Mouse (Mus musculus) CH12.LX (cell line): Measurements from ENCODE around the gene Smg5. TPM values are rescaled to one million over a fixed set of nuclear protein-coding genes. Genes with fewer than 3 reads are reported as not detected.
A peak's percentile ranks its signal among the peaks of the same experiment; 100 is the strongest.

Source experiments
- DNase-seq: peaks from one replicate; pipeline ENCODE4 v3.0.0-alpha.2; 2013; ENCODE audit errors: extremely low read depth
- H3K27ac ChIP-seq: 2 replicates; pipeline ENCODE4 v1.5.1; 2012; ENCODE audit warnings: low read depth, mild to moderate bottlenecking, control low read depth, moderate library complexity; ENCODE audit not compliant: insufficient read depth
- H3K27me3 ChIP-seq: replicated peaks from 2 replicates; pipeline ENCODE3; 2012; ENCODE audit warnings: inconsistent platforms
- H3K36me3 ChIP-seq, 2 experiments: replicated peaks in 1 of 2; 2 replicates each; pipeline versions ENCODE3 to v1.6.1; 2012; ENCODE audit warnings: inconsistent platforms in 1 of 2, low read length in 1 of 2, mild to moderate bottlenecking in 1 of 2, mixed read lengths in 1 of 2, moderate library complexity in 1 of 2; ENCODE audit not compliant: control insufficient read depth in 1 of 2, insufficient read depth in 1 of 2
- H3K4me1 ChIP-seq, 2 experiments: 2 replicates each; pipeline ENCODE4 v1.6.1; 2012; ENCODE audit warnings: inconsistent platforms in 1 of 2, moderate library complexity in 1 of 2; ENCODE audit not compliant: insufficient read depth in 2 of 2, control insufficient read depth in 1 of 2
- H3K4me2 ChIP-seq: 2 replicates; pipeline ENCODE4 v1.6.1; 2012; ENCODE audit warnings: low read depth, mild to moderate bottlenecking, control low read depth; ENCODE audit not compliant: poor library complexity, insufficient read depth, severe bottlenecking
- H3K4me3 ChIP-seq, 3 experiments: fragments of 150-350 bp in 1 of 3; sonication (generic) in 1 of 3; replicated peaks in 1 of 3; 2 replicates each; pipeline versions ENCODE3 to v1.5.1; 2011 to 2012; ENCODE audit warnings: low read depth in 2 of 3, low read length in 2 of 3, mild to moderate bottlenecking in 2 of 3, moderate library complexity in 2 of 3, control low read depth in 1 of 3, improper control_type of control experiment in 1 of 3, inconsistent platforms in 1 of 3, mixed read lengths in 1 of 3; ENCODE audit not compliant: poor library complexity in 1 of 3
- H3K79me2 ChIP-seq: replicated peaks from 2 replicates; pipeline ENCODE4 v1.6.1; 2012; ENCODE audit warnings: mild to moderate bottlenecking, moderate library complexity; ENCODE audit not compliant: control insufficient read depth, poor library complexity, insufficient read depth, severe bottlenecking; ENCODE audit errors: extremely low read depth
- H3K9ac ChIP-seq: 2 replicates; pipeline ENCODE4 v1.6.1; 2012; ENCODE audit warnings: low read depth, mild to moderate bottlenecking, control low read depth, moderate library complexity; ENCODE audit not compliant: insufficient read depth
- H3K9me3 ChIP-seq: replicated peaks from 2 replicates; pipeline ENCODE3; 2012; ENCODE audit warnings: low read length, inconsistent platforms, mixed read lengths
- BHLHE40 ChIP-seq: IDR thresholded peaks from 2 replicates; pipeline ENCODE4 v1.6.1; 2011; ENCODE audit warnings: mild to moderate bottlenecking, low read depth, low read length, improper control_type of control experiment
- CHD1 ChIP-seq: IDR thresholded peaks from 2 replicates; pipeline ENCODE4 v1.6.1; 2012; ENCODE audit warnings: low read depth, low read length, improper control_type of control experiment, inconsistent platforms
- CHD2 ChIP-seq: IDR thresholded peaks from 2 replicates; pipeline ENCODE4 v1.6.1; 2011; ENCODE audit warnings: low read length, improper control_type of control experiment
- CTCF ChIP-seq, 2 experiments: IDR thresholded peaks in 1 of 2; conservative IDR thresholded peaks in 1 of 2; 2 replicates each; pipeline ENCODE4 v1.5.1; 2011 to 2012; ENCODE audit warnings: low read depth in 2 of 2, low read length in 2 of 2, improper control_type of control experiment in 1 of 2, inconsistent platforms in 1 of 2, mild to moderate bottlenecking in 1 of 2, moderate library complexity in 1 of 2
- E2F4 ChIP-seq: IDR thresholded peaks from 2 replicates; pipeline ENCODE4 v1.6.1; 2011; ENCODE audit warnings: low read depth, low read length, improper control_type of control experiment; ENCODE audit not compliant: insufficient replicate concordance
- ELF1 ChIP-seq: IDR thresholded peaks from 2 replicates; pipeline ENCODE4 v1.6.1; 2014; ENCODE audit warnings: low read depth, mild to moderate bottlenecking, inconsistent platforms, low read length, improper control_type of control experiment
- EP300 ChIP-seq: IDR thresholded peaks from 2 replicates; pipeline ENCODE4 v1.6.1; 2011; ENCODE audit warnings: low read length, improper control_type of control experiment
- ETS1 ChIP-seq: conservative IDR thresholded peaks from 2 replicates; pipeline ENCODE4 v1.6.1; 2012; ENCODE audit warnings: low read depth, mild to moderate bottlenecking, inconsistent platforms, low read length, improper control_type of control experiment, moderate library complexity
- GABPA ChIP-seq: IDR thresholded peaks from 2 replicates; pipeline ENCODE4 v1.6.1; 2012; ENCODE audit warnings: low read depth, low read length, improper control_type of control experiment, inconsistent platforms; ENCODE audit not compliant: insufficient replicate concordance
- HCFC1 ChIP-seq: IDR thresholded peaks from 2 replicates; pipeline ENCODE4 v1.6.1; 2012; ENCODE audit warnings: low read depth, mild to moderate bottlenecking, inconsistent platforms, low read length, improper control_type of control experiment
- IRF4 ChIP-seq: IDR thresholded peaks from 2 replicates; pipeline ENCODE4 v1.6.1; 2014; ENCODE audit warnings: low read depth, mild to moderate bottlenecking, inconsistent platforms, low read length, improper control_type of control experiment
- JUN ChIP-seq: IDR thresholded peaks from 2 replicates; pipeline ENCODE4 v1.6.1; 2011; ENCODE audit warnings: low read depth, mild to moderate bottlenecking, low read length, improper control_type of control experiment, moderate library complexity; ENCODE audit not compliant: insufficient read depth
- JUND ChIP-seq: conservative IDR thresholded peaks from 2 replicates; pipeline ENCODE4 v1.6.1; 2011; ENCODE audit warnings: low read depth, low read length, improper control_type of control experiment
- KAT2A ChIP-seq: IDR thresholded peaks from 2 replicates; pipeline ENCODE4 v1.6.1; 2012; ENCODE audit warnings: low read length, improper control_type of control experiment, inconsistent platforms; ENCODE audit not compliant: insufficient replicate concordance
- MAFK ChIP-seq: IDR thresholded peaks from 2 replicates; pipeline ENCODE4 v1.6.1; 2011; ENCODE audit warnings: low read length, improper control_type of control experiment; ENCODE audit not compliant: insufficient replicate concordance
- MAX ChIP-seq: IDR thresholded peaks from 2 replicates; pipeline ENCODE4 v1.6.1; 2011; ENCODE audit warnings: low read length, improper control_type of control experiment
- MAZ ChIP-seq: IDR thresholded peaks from 2 replicates; pipeline ENCODE4 v1.6.1; 2012; ENCODE audit warnings: low read depth, mild to moderate bottlenecking, inconsistent platforms, low read length, improper control_type of control experiment, moderate library complexity
- MEF2A ChIP-seq: IDR thresholded peaks from 2 replicates; pipeline ENCODE4 v1.6.1; 2014; ENCODE audit warnings: low read depth, mild to moderate bottlenecking, inconsistent platforms, low read length, improper control_type of control experiment, borderline replicate concordance
- MXI1 ChIP-seq: IDR thresholded peaks from 2 replicates; pipeline ENCODE4 v1.6.1; 2011; ENCODE audit warnings: mild to moderate bottlenecking, low read depth, low read length, improper control_type of control experiment
- MYC ChIP-seq: IDR thresholded peaks from 2 replicates; pipeline ENCODE4 v1.6.1; 2011; ENCODE audit warnings: low read depth, mild to moderate bottlenecking, improper control_type of control experiment, low read length
- NELFE ChIP-seq: IDR thresholded peaks from 2 replicates; pipeline ENCODE4 v1.6.1; 2011; ENCODE audit warnings: low read depth, low read length, improper control_type of control experiment
- NRF1 ChIP-seq: IDR thresholded peaks from 2 replicates; pipeline ENCODE4 v1.6.1; 2014; ENCODE audit warnings: low read depth, mild to moderate bottlenecking, inconsistent platforms, low read length, improper control_type of control experiment, moderate library complexity
- PAX5 ChIP-seq: IDR thresholded peaks from 2 replicates; pipeline ENCODE4 v1.6.1; 2012; ENCODE audit warnings: low read length, inconsistent platforms, mixed read lengths
- POLR2A ChIP-seq: IDR thresholded peaks from 2 replicates; pipeline ENCODE4 v1.6.1; 2011; ENCODE audit warnings: low read depth, mild to moderate bottlenecking, improper control_type of control experiment, low read length
- POLR2AphosphoS2 ChIP-seq: IDR thresholded peaks from 2 replicates; pipeline ENCODE4 v1.6.1; 2011; ENCODE audit warnings: low read depth, low read length, improper control_type of control experiment
- RAD21 ChIP-seq: IDR thresholded peaks from 2 replicates; pipeline ENCODE4 v1.6.1; 2011; ENCODE audit warnings: low read depth, mild to moderate bottlenecking, low read length, improper control_type of control experiment, moderate library complexity
- RCOR1 ChIP-seq: conservative IDR thresholded peaks from 2 replicates; pipeline ENCODE4 v1.6.1; 2012; ENCODE audit warnings: low read depth, mild to moderate bottlenecking, inconsistent platforms, low read length, improper control_type of control experiment
- SIN3A ChIP-seq: IDR thresholded peaks from 2 replicates; pipeline ENCODE4 v1.6.1; 2012; ENCODE audit warnings: low read length, improper control_type of control experiment, inconsistent platforms
- SMC3 ChIP-seq: IDR thresholded peaks from 2 replicates; pipeline ENCODE4 v1.6.1; 2011; ENCODE audit warnings: low read depth, low read length, improper control_type of control experiment
- TBP ChIP-seq: conservative IDR thresholded peaks from 2 replicates; pipeline ENCODE4 v1.6.1; 2011; ENCODE audit warnings: low read depth, low read length, improper control_type of control experiment
- TCF12 ChIP-seq: IDR thresholded peaks from 2 replicates; pipeline ENCODE4 v1.6.1; 2014; ENCODE audit warnings: low read depth, mild to moderate bottlenecking, inconsistent platforms, low read length, improper control_type of control experiment
- UBTF ChIP-seq: IDR thresholded peaks from 2 replicates; pipeline ENCODE4 v1.6.1; 2012; ENCODE audit warnings: low read depth, mild to moderate bottlenecking, inconsistent platforms, low read length, improper control_type of control experiment, moderate library complexity
- USF1 ChIP-seq: IDR thresholded peaks from 2 replicates; pipeline ENCODE4 v1.6.1; 2014; ENCODE audit warnings: low read depth, mild to moderate bottlenecking, inconsistent platforms, low read length, improper control_type of control experiment
- USF2 ChIP-seq: conservative IDR thresholded peaks from 2 replicates; pipeline ENCODE4 v1.6.1; 2011; ENCODE audit warnings: low read depth, low read length, improper control_type of control experiment
- ZC3H11A ChIP-seq: IDR thresholded peaks from 2 replicates; pipeline ENCODE4 v1.6.1; 2012; ENCODE audit warnings: low read depth, mild to moderate bottlenecking, inconsistent platforms, low read length, improper control_type of control experiment
- ZKSCAN1 ChIP-seq: IDR thresholded peaks from 2 replicates; pipeline ENCODE4 v1.6.1; 2012; ENCODE audit warnings: low read depth, inconsistent platforms, low read length, improper control_type of control experiment, borderline replicate concordance
- ZMIZ1 ChIP-seq: IDR thresholded peaks from 2 replicates; pipeline ENCODE4 v1.6.1; 2012; ENCODE audit warnings: low read depth, mild to moderate bottlenecking, inconsistent platforms, low read length, improper control_type of control experiment
- ZNF384 ChIP-seq: IDR thresholded peaks from 2 replicates; pipeline ENCODE4 v1.6.1; 2012; ENCODE audit warnings: low read depth, low read length, improper control_type of control experiment, inconsistent platforms
- dilution Hi-C: fragments of 300-500 bp; cut with MboI; formaldehyde crosslinking; loops from 2 replicates; pipeline ENCODE4 v1.14.3; 2020; ENCODE audit warnings: low sequenced_read_pairs; ENCODE audit not compliant: extremely low pct_unique_long_range_greater_than_20kb, extremely low pct_ligation_motif_present
- in situ Hi-C: fragments of 300-500 bp; cut with MboI; formaldehyde crosslinking; loops from 3 replicates; pipeline ENCODE4 v1.14.3; 2019; ENCODE audit warnings: low sequenced_read_pairs, low pct_ligation_motif_present, low pct_unique_long_range_greater_than_20kb, mixed read lengths
- polyA plus RNA-seq: library from polyadenylated mRNA; unstranded; fragments of >175 nt; gene quantifications from 2 replicates; pipeline ENCODE4 v1.2.1, GENCODE M21; 2012; ENCODE audit warnings: low read depth; ENCODE audit not compliant: insufficient read length
- total RNA-seq, 2 experiments: library from RNA; depleted of rRNA; stranded (reverse); fragments of 300-350 nt in 1 of 2; fragments of >200 nt in 1 of 2; gene quantifications; 2 replicates each; pipeline ENCODE4 v1.2.3; 2012 to 2014

Smg5 gene
- total and polyA plus RNA-seq, 3 experiments = 43.7 to 81.6 (median 58.3) TPM

GRCm38 (mm10) chr3:88296561-88297318 lies 39.3 kb upstream of the Smg5 start, which contains the start of the genes Tsacc and Cct3:
Gene Tsacc (minus strand): TSS chr3:88296999.
Gene Cct3 (plus strand): TSS chr3:88297116.
- TF ChIP-seq BHLHE40 = peak; percentile 57; the same call in 1 of the 2 replicates
- no peak for TF ChIP-seq EP300
- peak; percentile 78 for TF ChIP-seq MYC
- TF ChIP-seq CHD1 = no peak
- TF ChIP-seq POLR2AphosphoS2 = peak; percentile 70; the same call in 1 of the 2 replicates
- 0 out of 4 replicates have a peak, but pooled peaks of 1 of the 2 experiments have one; percentile 9 for TF ChIP-seq CTCF (conservative IDR thresholded peaks at IDR 0.05 in 1 of 2, IDR thresholded peaks at IDR 0.05 in 1 of 2; ENCODE audit: low read depth in 2 of 2, low read length in 2 of 2)
- TF ChIP-seq NRF1 = peak; percentile 98
- TF ChIP-seq SMC3 = no peak
- TF ChIP-seq IRF4 = peak; percentile 26; the same call in 1 of the 2 replicates
- TF ChIP-seq GABPA = no peak; the same call in 1 of the 2 replicates
- TF ChIP-seq ETS1 = no peak
- no peak for TF ChIP-seq MXI1
- TF ChIP-seq ZKSCAN1 = no peak
- no peak for TF ChIP-seq UBTF
- TF ChIP-seq RCOR1 = no peak
- peak; percentile 72; the same call in 1 of the 2 replicates for TF ChIP-seq KAT2A
- no peak for TF ChIP-seq JUN
- TF ChIP-seq E2F4 = no peak
- TF ChIP-seq ZC3H11A = no peak
- TF ChIP-seq ZNF384 = no peak
- TF ChIP-seq ELF1 = no peak; the same call in 1 of the 2 replicates
- peak; percentile 94 for TF ChIP-seq POLR2A
- TF ChIP-seq TCF12 = peak; percentile 76
- TF ChIP-seq MEF2A = no peak
- peak; percentile 95 for TF ChIP-seq CHD2
- no peak for TF ChIP-seq JUND
- TF ChIP-seq USF2 = no peak
- peak; percentile 71; the same call in 1 of the 2 replicates for TF ChIP-seq NELFE
- TF ChIP-seq MAFK = no peak
- TF ChIP-seq TBP = peak; percentile 95
- peak; percentile 46; the same call in 1 of the 2 replicates for TF ChIP-seq MAZ
- peak; percentile 85 for TF ChIP-seq HCFC1
- TF ChIP-seq MAX = peak; percentile 47; the same call in 1 of the 2 replicates
- peak; percentile 79; the same call in 1 of the 2 replicates for TF ChIP-seq SIN3A
- TF ChIP-seq PAX5 = no peak
- no peak for TF ChIP-seq RAD21
- no peak; the same call in 1 of the 2 replicates for TF ChIP-seq ZMIZ1
- TF ChIP-seq USF1 = no peak
- TF ChIP-seq, all 38 proteins: peak for 16
- dilution Hi-C loops = no loop called here
- Histone ChIP-seq H3K9me3 (no peaks in the 10 kb centered on the region), H3K4me1 (peaks cover 0 to 28% of the 10 kb centered on the region in 2 experiments; a peak in 3 of 4 replicates), H3K79me2 (peaks cover 43% of the 10 kb centered on the region), H3K27ac (peak within 1 kb of the TSS; percentile 90), H3K36me3 (peaks cover 25 to 42% of the 10 kb centered on the region in 2 experiments), H3K27me3 (no peaks in the 10 kb centered on the region), H3K9ac (peak within 1 kb of the TSS; percentile 86), H3K4me2 (peak within 1 kb of the TSS; percentile 100), H3K4me3 (peak within 1 kb of the TSS; percentile 82 to 98 (median 95))
- peak; percentile 99 for DNase-seq
- in situ Hi-C loops = loop anchor here (5.0 kb wide), 1 partner anchor 36 kb away; no protein-coding TSS in a partner anchor
